Mouse (Mus musculus) embryo, embryonic 10.5 days (tissue): Measurements from ENCODE around the gene Txlna.
A peak's percentile ranks its signal among the peaks of the same experiment; 100 is the strongest.

Experiments used
- DNase-seq: peaks from one replicate; pipeline ENCODE4 v3.0.0-alpha.2; 2015; ENCODE audit warnings: low spot score

Txlna gene

DNA sequence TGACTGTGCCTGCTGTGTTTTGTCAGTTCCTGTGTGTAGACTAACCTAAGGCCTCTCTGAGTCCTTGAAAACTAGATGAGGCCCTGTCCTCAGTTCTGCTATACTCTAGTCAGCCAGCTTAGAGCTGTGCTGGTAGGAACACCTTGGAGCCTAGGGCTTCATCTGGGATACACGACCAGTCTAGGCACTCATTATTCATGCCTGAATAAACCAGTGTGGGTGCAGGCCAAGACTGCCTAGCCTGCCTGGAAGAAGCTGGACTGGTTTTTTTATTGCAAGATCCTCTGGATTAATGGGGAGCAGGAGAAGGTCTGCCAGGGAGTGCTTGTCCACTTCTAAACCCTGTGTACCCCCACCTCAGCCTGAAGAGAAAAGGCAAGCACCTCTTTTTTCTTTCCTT is 53.9 kb downstream of the Txlna start:
- no peak for DNase-seq

DNA sequence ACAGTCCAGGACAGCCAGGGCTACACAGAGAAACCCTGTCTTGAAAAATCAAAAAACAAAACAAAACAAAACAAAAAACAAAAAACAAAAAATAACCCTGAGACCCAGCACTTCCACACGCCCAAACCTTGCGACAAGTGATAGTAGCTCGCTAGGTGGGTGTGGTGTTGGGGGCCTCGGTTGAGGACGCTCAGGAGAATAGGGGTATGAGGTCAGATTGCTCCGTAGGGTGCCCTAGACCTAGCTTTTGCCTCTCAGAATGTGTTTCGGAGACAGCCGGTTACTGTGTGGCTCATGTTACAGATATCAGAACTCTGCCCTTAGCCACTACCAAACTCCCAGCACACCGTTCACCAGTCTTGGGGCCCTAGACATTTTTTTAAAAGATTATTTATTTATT is 55.1 kb downstream of the Txlna start:
- no peak for DNase-seq

DNA sequence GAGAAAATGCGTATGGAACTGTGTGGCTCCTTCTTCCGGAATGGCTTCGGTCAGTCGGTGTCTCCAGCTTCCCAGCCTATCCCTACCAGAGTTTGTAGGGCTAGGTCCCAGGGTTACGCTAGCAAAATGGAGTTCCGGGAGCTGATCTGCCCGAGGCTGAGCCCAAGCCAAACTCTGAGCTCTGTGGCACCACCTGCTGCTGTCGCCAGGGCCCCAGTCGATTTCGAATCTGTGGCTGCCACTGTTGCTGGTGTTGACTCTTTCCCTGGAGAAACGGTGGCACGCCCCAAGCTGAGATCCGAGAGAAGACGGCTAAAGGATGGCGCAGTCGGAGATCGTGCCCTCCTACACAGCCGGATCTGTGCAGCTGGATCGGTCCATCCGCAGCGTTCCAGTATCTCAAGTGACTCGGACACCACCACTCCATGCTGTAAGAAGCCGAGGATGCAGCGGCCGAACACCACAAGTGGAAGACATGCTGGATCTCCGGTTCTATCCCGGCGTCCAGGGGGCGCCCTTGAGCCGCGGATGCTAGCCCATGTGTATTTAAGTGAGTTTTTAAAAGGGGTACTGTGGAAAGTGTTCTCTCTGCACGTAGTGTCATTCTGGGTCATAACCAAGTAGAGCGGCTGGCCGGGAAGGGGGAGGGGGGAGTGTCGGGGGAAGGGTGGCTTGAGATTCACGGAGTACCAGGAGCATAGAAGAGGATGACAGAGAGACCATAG is 55.8 kb downstream of the Txlna start:
- peak; percentile 90 for DNase-seq

DNA sequence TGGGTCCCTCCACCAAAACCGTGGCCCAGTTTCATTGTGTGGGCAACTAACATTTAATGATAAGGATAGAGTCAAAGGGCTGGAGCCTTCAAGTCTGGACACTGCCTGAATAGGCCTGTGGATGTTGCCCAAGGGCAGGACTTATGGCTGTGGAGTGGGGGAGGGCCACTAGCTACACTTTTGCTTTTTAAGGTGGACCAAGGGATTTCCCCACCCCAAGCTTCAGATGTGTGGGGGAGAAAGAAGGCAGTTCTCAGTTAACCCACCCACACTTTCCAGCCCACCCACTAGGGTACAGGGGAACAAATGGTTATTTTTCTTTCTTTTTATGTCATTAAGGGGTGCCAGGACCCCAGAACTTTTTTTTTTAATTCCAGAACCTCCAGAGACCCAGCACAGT is 56.5 kb downstream of the Txlna start:
- DNase-seq, result no peak

DNA sequence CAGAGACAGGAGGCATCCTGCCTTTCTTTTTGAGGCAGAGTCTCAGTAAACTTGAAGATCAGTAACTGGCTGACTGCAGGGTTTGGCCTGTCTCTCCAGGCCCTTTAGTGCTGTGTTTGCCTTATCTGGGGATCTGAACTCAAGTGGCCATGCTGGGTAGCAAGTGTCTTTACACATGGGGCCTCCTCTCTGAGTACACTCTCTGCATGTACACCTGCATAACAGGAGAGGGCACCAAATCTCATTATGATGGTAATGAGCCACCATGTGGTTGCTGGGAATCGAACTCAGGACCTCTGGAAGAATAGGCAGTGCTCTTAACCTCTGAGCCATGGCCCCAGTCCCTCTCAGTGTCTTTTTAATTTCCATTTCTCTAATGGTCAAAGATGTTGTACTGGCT is 58.6 kb downstream of the Txlna start:
- no peak for DNase-seq

DNA sequence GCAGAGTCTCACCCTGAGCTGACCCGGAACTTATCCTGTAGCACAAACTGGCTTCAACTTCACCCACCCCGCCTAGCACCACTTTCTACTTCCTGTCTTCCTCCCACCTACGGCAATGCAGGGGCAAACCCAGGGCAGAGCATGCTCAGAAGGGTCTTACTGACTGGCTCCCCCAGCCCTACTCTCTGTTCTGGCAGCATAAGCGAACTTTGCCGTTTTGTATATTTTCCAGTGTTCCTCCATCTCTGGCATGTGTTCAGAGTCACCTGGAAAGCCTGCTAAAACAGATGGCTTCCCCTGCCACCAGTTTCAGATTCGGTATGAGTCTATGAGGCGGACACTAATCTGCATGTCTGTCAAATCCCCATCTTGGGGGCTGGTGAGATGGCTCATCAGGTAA is 60.5 kb downstream of the Txlna start:
- DNase-seq, result no peak

DNA sequence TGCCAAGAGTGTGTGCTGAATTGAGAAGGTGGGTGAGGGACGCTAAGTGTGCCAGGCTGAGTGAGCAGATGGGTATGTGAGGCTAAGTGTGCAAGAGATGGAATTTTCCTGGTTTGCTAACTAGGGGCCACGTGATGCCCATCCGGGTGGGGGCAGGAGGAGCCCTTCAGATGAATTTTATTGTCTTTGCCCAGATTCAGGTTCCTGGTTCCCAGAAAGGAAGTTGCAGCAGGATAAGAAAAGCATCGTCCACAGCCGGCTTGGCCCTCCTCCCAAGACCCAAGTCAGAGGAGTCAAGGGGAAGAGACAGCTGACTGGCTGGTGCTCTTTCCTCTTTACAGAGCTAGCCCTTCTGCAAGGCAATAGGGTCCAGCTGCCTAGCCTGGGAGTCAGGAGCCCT is 62.4 kb downstream of the Txlna start, which contains the start of gene Fam167b:
Fam167b (minus strand) TSS at position 84 of the 400 bp plus-strand sequence.
- DNase-seq, result no peak

DNA sequence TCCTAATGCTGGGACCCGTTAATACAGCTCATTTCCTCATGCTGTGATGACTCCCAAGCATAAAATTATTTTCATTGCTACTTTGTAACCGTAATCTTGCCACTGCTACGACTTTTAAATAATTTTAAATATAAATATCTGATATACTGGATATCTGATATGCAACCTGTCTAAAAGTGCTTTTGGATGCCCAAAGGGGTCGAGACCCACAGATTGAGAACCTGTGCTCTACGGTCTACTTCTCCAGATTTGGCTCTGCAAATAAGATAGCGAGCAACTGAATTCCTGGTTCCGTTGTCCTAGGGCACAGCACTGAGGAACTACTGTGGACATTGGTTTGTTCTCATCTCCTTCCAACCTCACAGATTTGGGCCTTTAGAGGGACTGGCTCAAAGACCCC is 63.2 kb downstream of the Txlna start:
- no peak for DNase-seq

DNA sequence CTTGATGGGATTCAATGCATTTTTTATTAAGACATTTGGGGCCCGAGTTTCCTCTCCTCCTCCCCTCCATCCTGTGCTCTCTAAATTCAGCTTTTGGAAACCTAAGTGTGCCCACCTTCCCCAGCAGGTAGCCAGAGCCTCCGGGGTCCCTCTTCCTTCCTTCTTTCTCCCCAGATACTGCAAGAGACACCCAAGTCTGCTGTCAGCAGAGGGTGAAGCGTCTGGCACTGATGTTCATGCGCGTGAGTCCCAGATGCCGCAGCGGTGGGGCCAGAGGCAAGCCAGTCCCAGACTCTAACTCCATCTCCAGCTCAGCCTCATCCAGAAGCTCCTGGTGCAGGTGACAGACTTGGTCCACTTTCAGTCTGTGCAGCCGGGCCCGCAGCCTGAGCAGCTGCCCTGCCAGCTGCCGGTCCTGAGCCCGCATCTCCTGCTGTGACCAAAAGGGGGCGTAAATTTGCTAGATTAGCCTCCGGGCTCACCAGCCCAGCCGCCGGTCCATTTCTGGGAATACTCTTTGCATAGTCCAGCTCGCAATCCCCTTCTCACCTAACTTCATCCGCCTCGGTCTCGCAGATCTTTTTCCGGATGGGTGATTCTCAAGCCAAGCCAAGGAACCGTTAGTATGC is 63.9 kb downstream of the Txlna start:
- peak; percentile 81 for DNase-seq
